In genomic region chr5:100149967-100150366, GRCm38 (mm10) we compare ENCODE assay signal across 23 mouse cellular contexts. TPM values are rescaled to one million over a fixed set of nuclear protein-coding genes. Genes with fewer than 3 reads are reported as not detected.
DNase-seq lines count a peak whose midpoint lies in the region; ATAC-seq lines count a peak whose summit lies in the region.
"Had no signal": no experiment of that assay in that cellular context is flagged by ENCODE, and none has a peak within 500 bp of the region (broad histone marks: within the 10 kb centered on the region; RNA-seq: fewer than 3 reads in every experiment).

No protein-coding gene starts in this region.

- no peak for ATAC-seq in forebrain, embryonic 13.5 days
- ATAC-seq in forebrain, embryonic 11.5 days (replicated peaks; ENCODE audit: low FRiP score) = no peak
- ATAC-seq: inflammation-experienced regulatory T-cells, adult 6 months; liver, postnatal 0 days had no signal

- no peaks in the 10 kb centered on the region for H3K9me3 ChIP-seq in forebrain, embryonic 13.5 days (replicated peaks)
- no peaks in the 10 kb centered on the region for H3K9me3 ChIP-seq in forebrain, embryonic 11.5 days (ENCODE audit: control insufficient read depth, low read length)
- H3K9me3 ChIP-seq: embryonic facial prominence, embryonic 15.5 days; forebrain, embryonic 10.5 days; limb, embryonic 15.5 days; midbrain, embryonic 12.5 days had no signal

- H3K9ac ChIP-seq in forebrain, embryonic 13.5 days = no peak overlapping the region
- H3K9ac ChIP-seq in forebrain, embryonic 11.5 days (ENCODE audit: low read length) = no peak overlapping the region
- H3K9ac ChIP-seq: embryonic facial prominence, embryonic 15.5 days; limb, embryonic 15.5 days; liver, postnatal 0 days; midbrain, embryonic 12.5 days had no signal

- no peaks in the 10 kb centered on the region for H3K4me1 ChIP-seq in forebrain, embryonic 13.5 days
- no peaks in the 10 kb centered on the region for H3K4me1 ChIP-seq in forebrain, embryonic 11.5 days (replicated peaks; ENCODE audit: control insufficient read depth, insufficient read depth, low read length)
- H3K4me1 ChIP-seq: embryonic facial prominence, embryonic 15.5 days; forebrain, embryonic 10.5 days; limb, embryonic 15.5 days; midbrain, embryonic 12.5 days had no signal

- no peak overlapping the region for H3K27ac ChIP-seq in forebrain, embryonic 13.5 days
- H3K27ac ChIP-seq in forebrain, embryonic 11.5 days (ENCODE audit: low read depth, low read length) = no peak overlapping the region
- H3K27ac ChIP-seq: embryonic facial prominence, embryonic 15.5 days; forebrain, embryonic 10.5 days; limb, embryonic 15.5 days; midbrain, embryonic 12.5 days; stomach, postnatal 0 days had no signal

- no peak overlapping the region for H3K4me3 ChIP-seq in forebrain, embryonic 13.5 days
- H3K4me3 ChIP-seq in forebrain, embryonic 11.5 days (ENCODE audit: low read depth, low read length) = no peak overlapping the region
- H3K4me3 ChIP-seq: embryonic facial prominence, embryonic 15.5 days; forebrain, embryonic 10.5 days; limb, embryonic 15.5 days; midbrain, embryonic 12.5 days had no signal

- no peaks in the 10 kb centered on the region for H3K27me3 ChIP-seq in forebrain, embryonic 13.5 days
- H3K27me3 ChIP-seq in forebrain, embryonic 11.5 days (ENCODE audit: control insufficient read depth, insufficient read depth, low read length) = no peaks in the 10 kb centered on the region
- H3K27me3 ChIP-seq: embryonic facial prominence, embryonic 15.5 days; limb, embryonic 15.5 days; midbrain, embryonic 12.5 days had no signal

- H3K36me3 ChIP-seq in forebrain, embryonic 13.5 days (ENCODE audit: poor library complexity, severe bottlenecking) = no peaks in the 10 kb centered on the region
- no peaks in the 10 kb centered on the region for H3K36me3 ChIP-seq in forebrain, embryonic 11.5 days (ENCODE audit: control insufficient read depth, insufficient read depth, low read length)
- H3K36me3 ChIP-seq: embryonic facial prominence, embryonic 15.5 days; forebrain, embryonic 10.5 days; limb, embryonic 15.5 days; midbrain, embryonic 12.5 days had no signal

- no peak overlapping the region for H3K4me2 ChIP-seq in forebrain, embryonic 13.5 days
- H3K4me2 ChIP-seq in forebrain, embryonic 11.5 days (ENCODE audit: low read depth, low read length, severe bottlenecking) = no peak overlapping the region
- H3K4me2 ChIP-seq: embryonic facial prominence, embryonic 15.5 days; limb, embryonic 15.5 days; midbrain, embryonic 12.5 days had no signal

- peak; percentile 68 for DNase-seq in embryo, embryonic 10 days (ENCODE audit: low spot score)
- DNase-seq in embryo, embryonic 9.5 days (ENCODE audit: extremely low spot score) = no peak
- DNase-seq in 416B (ENCODE audit: low read depth) (peak; percentile 13), MN1 (ENCODE audit: low spot score) (no peak)
- peak; percentile 3 for DNase-seq in c-Kit-positive CD71-positive TER-119-negative erythroid progenitor cells, embryonic 14.5 days (ENCODE audit: low read depth)
- peak; percentile 3 for DNase-seq in induced T-regulatory cell, adult 2 months (ENCODE audit: low read depth)
- DNase-seq in forebrain, embryonic 11.5 days (ENCODE audit: low spot score) = no peak
- DNase-seq: adrenal gland, adult 8-10 months; cerebellum, adult 11-12 months; cerebellum, postnatal 25 days; heart, postnatal 4 days; kidney, adult 9 months; liver, postnatal 0 days; lung, postnatal 4 days; right cerebral cortex, postnatal 25 days; thymus, postnatal 14 days had no signal

- 75% methylated on average over 3 of the region's 3 CpGs for WGBS in forebrain, embryonic 13.5 days
- 79% methylated on average over 3 of the region's 3 CpGs for WGBS in forebrain, embryonic 11.5 days

RNA-seq across cellular contexts. Expression of gene Tmem150c, which starts 9.6 kb away (rescaled TPM):
- 12.7 and 14.0 TPM in 2 replicates for polyA plus RNA-seq in forebrain, embryonic 13.5 days (2015; fragmentation: Nextera tagmentation; extraction: Ambion mirVana)
- polyA plus RNA-seq in forebrain, embryonic 11.5 days (2014; fragmentation: Nextera tagmentation; extraction: Ambion mirVana) = 2.4 TPM in 2 replicates
- polyA plus RNA-seq: inflammation-experienced regulatory T-cells, adult 6 months had no signal

Comparison
In these comparisons a context has a peak if more than half of its experiments do, and no peak if none do; other contexts are left out.
1. DNase-seq: peak in embryo, embryonic 10 days (single experiment), 416B (single experiment), c-Kit-positive CD71-positive TER-119-negative erythroid progenitor cells, embryonic 14.5 days (single experiment) and induced T-regulatory cell, adult 2 months (single experiment); none in embryo, embryonic 9.5 days (single experiment), MN1 (single experiment) and forebrain, embryonic 11.5 days (single experiment).